Mouse (Mus musculus) limb, embryonic 13.5 days (tissue): ENCODE data around the gene Tox2. TPM values are rescaled to one million over a fixed set of nuclear protein-coding genes. Genes with fewer than 3 reads are reported as not detected.

Source experiments
- ATAC-seq: fragments of 200-750 bp; cut with Nextera tagmentation; 2 replicates; pipeline ENCODE4 v1.8.0; 2017; ENCODE audit warnings: low read depth, moderate number of reproducible peaks, moderate TSS enrichment; ENCODE audit not compliant: low FRiP score
- H3K27ac ChIP-seq: fragments of 300-500 bp; sonication (generic); 2 replicates; pipeline ENCODE4 v1.5.1; 2015; ENCODE audit warnings: inconsistent platforms, mild to moderate bottlenecking, moderate library complexity
- H3K27me3 ChIP-seq: fragments of 300-500 bp; sonication (generic); 2 replicates; pipeline ENCODE4 v1.6.1; 2015; ENCODE audit warnings: mild to moderate bottlenecking, inconsistent platforms
- H3K36me3 ChIP-seq: fragments of 300-500 bp; sonication (generic); 2 replicates; pipeline ENCODE4 v1.6.1; 2015; ENCODE audit warnings: inconsistent platforms, mild to moderate bottlenecking, moderate library complexity
- H3K4me1 ChIP-seq: fragments of 300-500 bp; sonication (generic); 2 replicates; pipeline ENCODE4 v1.6.1; 2015; ENCODE audit warnings: inconsistent platforms
- H3K4me2 ChIP-seq: fragments of 300-500 bp; sonication (generic); replicated peaks from 2 replicates; pipeline ENCODE4 v1.6.1; 2015; ENCODE audit warnings: inconsistent platforms, mild to moderate bottlenecking, moderate library complexity
- H3K4me3 ChIP-seq: fragments of 300-500 bp; sonication (generic); 2 replicates; pipeline ENCODE4 v1.5.1; 2015; ENCODE audit warnings: moderate library complexity, mild to moderate bottlenecking, inconsistent platforms
- H3K9ac ChIP-seq: fragments of 300-500 bp; sonication (generic); 2 replicates; pipeline ENCODE4 v1.6.1; 2015; ENCODE audit warnings: mild to moderate bottlenecking, inconsistent platforms
- H3K9me3 ChIP-seq: fragments of 300-500 bp; sonication (generic); 2 replicates; pipeline ENCODE4 v1.6.1; 2016; ENCODE audit warnings: inconsistent platforms
- WGBS: fragments of 180-500 bp; shearing (Covaris S2); methylation state at CpG from one replicate; pipeline ENCODE4 v1.1.7; 2015; 5-methylcytosine and 5-hydroxymethylcytosine counted together
- polyA plus RNA-seq: library from polyadenylated mRNA; unstranded; fragments of >200 nt; fragmentation: Nextera tagmentation; extraction: Ambion mirVana; gene quantifications from 2 replicates; pipeline ENCODE4 v1.2.1, GENCODE M21; 2015

Tox2 gene
- polyA plus RNA-seq, 1 experiment from 2014 or later: 4.5 TPM

DNA sequence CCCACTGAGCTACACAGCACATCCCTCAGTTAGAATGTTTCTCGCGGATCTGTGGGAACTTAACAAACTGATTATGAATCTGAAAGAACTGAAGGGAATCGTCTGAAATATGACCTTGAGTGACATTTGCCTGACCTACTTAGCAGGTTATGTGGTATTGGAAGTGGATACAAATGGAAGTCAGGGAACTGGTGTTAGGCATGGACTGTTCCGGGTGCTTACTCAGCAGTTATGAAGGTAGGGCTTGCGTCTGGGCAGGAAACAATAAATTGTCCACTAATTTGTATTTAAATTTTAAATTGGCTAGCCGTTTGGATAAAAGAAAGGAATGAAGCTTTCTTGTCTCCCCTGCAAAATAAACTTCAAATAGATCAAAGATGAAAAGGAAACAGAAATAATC lies 10.4 kb upstream of the Tox2 start:
- Histone ChIP-seq H3K27me3 (no peaks in the 10 kb centered on the region), H3K36me3 (no peaks in the 10 kb centered on the region), H3K4me3 (no peak overlapping the region), H3K9me3 (no peaks in the 10 kb centered on the region), H3K9ac (no peak overlapping the region), H3K27ac (no peak overlapping the region), H3K4me2 (no peak overlapping the region), H3K4me1 (peaks cover 38% of the 10 kb centered on the region)
- WGBS: 65% methylated on average over 6 of the region's 6 CpGs
- no peak for ATAC-seq

DNA sequence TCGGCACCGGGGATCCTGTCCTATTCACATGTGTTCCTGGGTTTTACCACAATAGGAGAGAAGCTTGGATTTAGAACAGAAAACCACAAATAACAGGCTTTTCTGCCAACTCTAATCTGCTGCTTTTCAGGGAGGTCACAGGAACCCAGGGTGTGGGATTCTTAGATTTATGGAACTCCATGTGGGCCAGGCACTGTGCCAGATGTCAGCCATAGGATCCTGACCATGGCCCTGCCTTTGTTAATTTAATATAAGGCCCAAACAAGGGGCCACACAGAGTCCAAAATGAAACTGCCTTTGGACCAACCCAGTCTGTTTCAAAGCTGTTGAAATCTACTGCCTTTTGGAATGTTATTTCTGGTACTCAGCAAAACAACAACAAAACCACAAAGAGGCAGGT lies 8.9 kb upstream of the Tox2 start:
- Histone ChIP-seq H3K27me3 (no peaks in the 10 kb centered on the region), H3K27ac (no peak overlapping the region), H3K36me3 (no peaks in the 10 kb centered on the region), H3K4me2 (no peak overlapping the region), H3K9ac (no peak overlapping the region), H3K4me1 (peaks cover 37% of the 10 kb centered on the region), H3K4me3 (no peak overlapping the region), H3K9me3 (no peaks in the 10 kb centered on the region)
- 55% methylated on average over 2 of the region's 2 CpGs for WGBS
- no peak for ATAC-seq

DNA sequence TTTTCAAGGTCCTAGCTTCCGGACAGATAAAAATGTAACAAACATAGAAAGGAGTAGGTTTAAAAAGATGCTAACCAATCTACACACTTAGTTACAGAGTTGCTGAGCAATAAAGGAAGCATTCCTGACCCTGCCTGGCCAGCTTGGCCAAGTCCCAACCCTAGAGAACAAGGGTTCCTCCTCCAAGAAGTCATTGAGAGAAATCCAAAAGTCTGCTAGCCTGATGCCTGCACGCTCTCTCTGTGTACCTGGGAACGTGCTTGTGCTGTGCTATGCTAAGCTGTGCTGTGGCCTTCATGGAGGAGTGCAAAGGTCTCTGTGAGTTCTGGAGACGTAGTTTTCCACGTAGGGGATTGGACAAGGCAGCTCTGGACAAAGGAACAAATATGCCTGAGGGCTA lies 8.4 kb upstream of the Tox2 start:
- Histone ChIP-seq H3K4me1 (peaks cover 32% of the 10 kb centered on the region), H3K9me3 (no peaks in the 10 kb centered on the region), H3K27ac (no peak overlapping the region), H3K4me3 (no peak overlapping the region), H3K9ac (no peak overlapping the region), H3K36me3 (no peaks in the 10 kb centered on the region), H3K4me2 (no peak overlapping the region), H3K27me3 (peaks cover under 1% of the 10 kb centered on the region; the same call in 1 of the 2 replicates)
- 69% methylated on average over 5 of the region's 5 CpGs for WGBS
- ATAC-seq: no peak

DNA sequence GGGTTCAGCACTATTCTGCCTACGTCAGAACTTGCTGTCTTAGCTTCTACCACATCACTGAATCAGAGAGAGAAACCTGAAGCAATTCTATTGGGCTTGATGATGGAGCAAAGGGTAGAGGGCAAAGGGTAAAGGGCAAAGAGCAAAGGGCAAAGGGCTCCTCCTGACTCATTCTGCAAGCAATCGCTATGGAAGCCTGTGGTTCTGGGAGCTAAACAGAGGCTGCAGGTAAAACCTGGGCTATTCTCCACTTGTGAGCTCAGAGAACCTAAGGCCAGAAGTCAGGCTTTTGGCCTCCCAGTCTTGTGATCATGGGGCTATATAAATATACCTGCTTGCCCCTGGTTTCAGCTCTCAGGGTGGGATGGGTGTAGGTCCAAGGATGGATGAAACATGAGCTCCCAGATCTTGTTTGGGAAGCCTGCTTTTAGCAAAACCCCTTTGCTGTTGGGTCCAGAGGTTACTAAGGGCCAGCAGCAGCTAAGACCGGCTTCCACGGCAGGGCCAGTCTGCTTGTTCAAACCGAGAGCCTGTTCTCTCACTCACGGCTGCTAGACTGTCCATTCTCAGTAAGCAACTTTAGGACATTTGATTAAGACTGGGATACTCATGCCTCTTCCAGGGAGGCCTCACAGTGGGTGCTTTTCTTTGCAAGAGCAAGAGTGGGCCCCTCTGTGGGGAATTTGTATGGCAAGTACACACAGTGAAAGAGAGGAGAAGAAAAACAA lies 7.7 kb upstream of the Tox2 start:
- H3K27me3 ChIP-seq: peaks cover 8% of the 10 kb centered on the region; the same call in 1 of the 2 replicates
- no peak overlapping the region for H3K9ac ChIP-seq
- 56% methylated on average over 6 of the region's 6 CpGs for WGBS
- H3K9me3 ChIP-seq: no peaks in the 10 kb centered on the region
- H3K27ac ChIP-seq: no peak overlapping the region
- no peaks in the 10 kb centered on the region for H3K36me3 ChIP-seq
- H3K4me2 ChIP-seq: no peak overlapping the region
- peaks cover 25% of the 10 kb centered on the region for H3K4me1 ChIP-seq
- no peak overlapping the region for H3K4me3 ChIP-seq
- no peak for ATAC-seq

DNA sequence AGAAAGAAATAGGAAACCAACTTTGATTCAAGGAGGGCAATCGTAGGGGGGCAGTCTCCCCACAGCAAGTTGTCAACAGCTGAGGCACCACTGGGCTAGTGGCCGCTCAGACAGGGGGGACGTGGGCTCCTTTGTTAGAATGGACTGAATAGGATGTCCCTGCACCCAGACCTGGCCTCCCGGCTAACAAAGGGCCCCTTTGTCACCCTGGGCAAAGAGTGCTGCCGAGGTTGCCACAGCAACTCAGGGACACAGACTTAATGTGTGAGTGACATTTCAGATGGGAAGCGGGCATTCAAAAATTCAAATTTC lies 7.1 kb upstream of the Tox2 start:
- Histone ChIP-seq H3K9ac (no peak overlapping the region), H3K4me1 (peaks cover 20% of the 10 kb centered on the region), H3K9me3 (no peaks in the 10 kb centered on the region), H3K4me2 (no peak overlapping the region), H3K36me3 (no peaks in the 10 kb centered on the region), H3K27me3 (peaks cover 11% of the 10 kb centered on the region; the same call in 1 of the 2 replicates), H3K27ac (no peak overlapping the region), H3K4me3 (no peak overlapping the region)
- ATAC-seq: no peak
- WGBS: 48% methylated on average over 6 of the region's 6 CpGs

DNA sequence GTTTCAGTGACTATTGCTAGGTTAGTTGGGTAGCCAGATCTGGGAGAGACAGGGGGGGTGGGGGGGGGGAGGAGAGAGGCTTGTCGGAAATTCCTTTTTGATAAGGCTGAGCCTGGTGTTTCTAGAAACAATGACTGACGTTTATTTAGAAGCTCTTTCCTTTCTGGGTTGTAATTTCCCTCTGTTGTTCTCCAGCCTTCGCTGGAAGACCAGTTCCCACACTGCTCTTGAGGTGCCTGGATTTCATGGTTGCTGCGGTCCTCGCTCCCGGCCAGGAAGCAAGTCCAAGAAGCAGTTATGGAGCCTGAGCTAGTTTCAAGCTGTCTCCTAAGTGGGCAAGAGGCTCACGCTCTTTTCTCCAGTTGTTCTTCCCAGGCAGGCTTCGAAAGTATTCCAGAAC lies 1.0 kb upstream of the Tox2 start:
- Histone ChIP-seq H3K9me3 (peaks cover 13% of the 10 kb centered on the region), H3K4me1 (peaks cover 33% of the 10 kb centered on the region), H3K9ac (no peak overlapping the region), H3K4me3 (peak overlapping the region; percentile 54; the same call in 1 of the 2 replicates), H3K27me3 (peaks cover 65% of the 10 kb centered on the region), H3K4me2 (peak overlapping the region; percentile 90), H3K27ac (no peak overlapping the region), H3K36me3 (no peaks in the 10 kb centered on the region)
- 52% methylated on average over 8 of the region's 8 CpGs for WGBS
- ATAC-seq: no peak

DNA sequence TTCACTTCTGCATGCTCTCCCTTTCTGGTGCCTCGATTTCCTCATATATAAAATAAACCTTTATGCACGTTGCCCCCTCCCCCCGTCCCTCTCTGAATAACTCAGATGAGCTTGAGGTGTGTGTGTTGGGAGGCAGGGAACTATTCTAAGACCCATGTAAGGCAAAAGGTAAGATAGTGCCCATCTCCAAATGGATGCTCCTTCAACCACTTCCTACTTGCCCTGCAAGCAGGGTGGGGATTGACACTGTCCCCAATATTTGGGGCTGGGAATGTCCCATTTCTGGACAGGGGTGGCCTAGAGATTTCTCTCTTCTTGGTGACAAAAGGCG lies 407 bp upstream of the Tox2 start:
- Histone ChIP-seq H3K4me1 (peaks cover 33% of the 10 kb centered on the region), H3K27ac (no peak overlapping the region), H3K27me3 (peaks cover 71% of the 10 kb centered on the region), H3K4me3 (peak overlapping the region; percentile 54), H3K36me3 (no peaks in the 10 kb centered on the region), H3K4me2 (peak overlapping the region; percentile 90), H3K9me3 (peaks cover 16% of the 10 kb centered on the region), H3K9ac (peak overlapping the region; percentile 63; the same call in 1 of the 2 replicates)
- 4% methylated on average over 4 of the region's 4 CpGs for WGBS
- ATAC-seq: peak; percentile 7; the same call in 1 of the 2 replicates

DNA sequence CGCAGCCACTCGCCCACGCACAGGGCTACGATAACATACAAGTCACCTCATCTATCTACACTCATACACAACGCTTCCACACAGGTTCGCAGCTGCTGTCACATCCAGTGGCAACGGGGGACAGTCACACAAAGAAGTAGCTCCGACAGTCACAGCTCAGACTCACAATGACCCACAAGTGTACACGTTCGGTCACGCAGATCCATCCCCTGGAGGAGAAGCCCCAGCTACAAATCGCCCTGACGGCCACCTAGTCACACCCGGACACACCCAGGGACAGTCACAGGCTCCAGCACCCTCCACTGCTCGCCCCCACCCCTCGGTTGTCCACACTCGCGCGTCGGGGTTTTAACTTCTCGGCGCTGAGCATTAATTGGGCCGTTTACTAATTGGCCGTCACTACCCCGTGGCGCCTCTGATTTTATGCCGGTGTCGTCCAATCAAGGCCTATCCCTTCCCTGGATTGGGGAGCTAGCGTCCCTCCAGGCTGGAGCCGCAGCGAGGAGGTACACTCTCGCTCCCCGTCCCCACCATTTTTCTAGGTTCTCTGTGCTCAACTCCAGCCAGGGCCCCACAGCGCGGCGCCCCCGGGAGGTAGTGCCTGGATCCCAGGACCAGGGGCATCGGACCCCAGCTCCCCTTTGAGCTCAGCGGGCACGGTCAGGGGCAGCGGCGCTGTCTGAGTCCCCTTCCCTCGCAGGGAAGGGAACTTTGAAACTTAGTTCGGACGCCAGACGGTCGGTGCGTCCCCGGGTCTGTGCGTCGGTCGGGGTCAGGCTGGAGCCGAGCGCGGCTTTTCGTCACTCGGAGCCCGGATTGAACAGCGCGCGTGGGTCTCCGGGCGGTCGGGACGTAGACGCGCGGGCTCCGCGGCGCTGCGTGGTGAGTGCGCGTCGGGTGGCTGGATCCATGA lies 966 bp downstream of the Tox2 start:
- ATAC-seq: no peak
- peaks cover 81% of the 10 kb centered on the region for H3K27me3 ChIP-seq
- H3K4me1 ChIP-seq: peaks cover 41% of the 10 kb centered on the region
- no peak overlapping the region for H3K27ac ChIP-seq
- peak overlapping the region; percentile 64 for H3K9ac ChIP-seq
- H3K9me3 ChIP-seq: peaks cover 16% of the 10 kb centered on the region
- H3K36me3 ChIP-seq: no peaks in the 10 kb centered on the region
- peak overlapping the region; percentile 54 for H3K4me3 ChIP-seq
- peak overlapping the region; percentile 90 for H3K4me2 ChIP-seq
- 2% methylated on average over 75 of the region's 75 CpGs for WGBS

DNA sequence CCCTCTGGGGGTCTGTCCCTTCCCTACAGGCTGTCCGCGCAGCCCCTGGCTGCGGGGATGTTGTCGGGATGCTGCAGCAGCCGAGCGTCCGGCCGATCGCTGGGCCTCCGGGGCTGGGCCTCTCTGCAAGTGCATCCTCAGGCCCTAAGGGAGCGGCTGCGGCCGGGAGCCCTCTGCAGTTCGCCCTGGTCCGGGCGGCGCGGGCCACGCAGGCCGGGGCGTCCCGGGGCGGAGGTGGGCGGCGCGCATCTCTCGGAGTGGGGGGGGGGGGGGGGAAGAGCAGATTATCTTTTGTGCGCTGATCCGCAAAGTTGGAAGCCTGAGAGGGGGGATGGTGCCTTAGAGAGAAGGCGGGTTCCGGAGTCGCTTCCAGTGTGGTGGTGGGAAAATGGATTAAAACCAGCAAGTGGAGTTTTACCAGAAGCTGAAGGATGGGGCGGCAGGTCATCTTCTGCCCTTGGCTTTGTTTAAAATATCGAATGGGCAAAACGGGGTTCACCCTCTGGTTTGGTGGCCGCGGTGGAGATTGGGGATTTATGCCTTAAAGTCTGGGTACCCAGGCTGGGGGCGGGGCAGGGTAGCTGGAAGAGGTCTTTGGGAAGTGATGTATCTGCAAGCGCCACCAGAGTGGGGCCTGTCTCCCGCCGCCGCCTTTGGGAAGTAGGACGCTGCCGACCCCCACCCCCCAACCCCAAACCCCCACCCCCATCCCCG lies 1.8 kb downstream of the Tox2 start:
- no peaks in the 10 kb centered on the region for H3K36me3 ChIP-seq
- no peak overlapping the region for H3K27ac ChIP-seq
- peak overlapping the region; percentile 90 for H3K4me2 ChIP-seq
- peak overlapping the region; percentile 54 for H3K4me3 ChIP-seq
- peaks cover 45% of the 10 kb centered on the region for H3K4me1 ChIP-seq
- under 1% methylated on average over 35 of the region's 45 CpGs for WGBS
- ATAC-seq: no peak
- H3K9me3 ChIP-seq: peaks cover 16% of the 10 kb centered on the region
- H3K27me3 ChIP-seq: peaks cover 82% of the 10 kb centered on the region
- peak overlapping the region; percentile 64 for H3K9ac ChIP-seq

DNA sequence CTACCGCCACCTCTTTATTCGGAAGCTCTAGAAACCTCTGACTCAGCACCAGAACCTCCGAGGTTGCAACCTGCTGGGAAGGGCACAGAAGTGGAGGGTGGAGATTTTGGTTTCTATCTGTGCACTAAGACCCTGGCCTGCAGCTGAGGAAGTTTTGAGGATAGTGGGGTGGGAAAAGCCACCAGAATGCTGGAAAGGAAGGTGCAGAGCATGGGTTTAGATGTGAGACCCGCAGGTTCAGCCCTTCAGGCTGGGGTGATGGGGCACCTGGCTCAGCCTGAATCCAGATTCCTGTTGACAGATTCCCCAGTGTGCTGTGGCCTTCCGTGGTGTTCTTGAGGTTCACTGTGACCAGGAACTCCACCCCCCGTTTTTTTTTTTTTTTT lies 2.3 kb downstream of the Tox2 start:
- ATAC-seq: no peak
- Histone ChIP-seq H3K27ac (no peak overlapping the region), H3K36me3 (no peaks in the 10 kb centered on the region), H3K27me3 (peaks cover 77% of the 10 kb centered on the region), H3K9me3 (peaks cover 16% of the 10 kb centered on the region), H3K9ac (no peak overlapping the region), H3K4me1 (peaks cover 45% of the 10 kb centered on the region), H3K4me3 (peak overlapping the region; percentile 54; the same call in 1 of the 2 replicates), H3K4me2 (peak overlapping the region; percentile 90)
- WGBS: 10% methylated on average over 6 of the region's 6 CpGs

DNA sequence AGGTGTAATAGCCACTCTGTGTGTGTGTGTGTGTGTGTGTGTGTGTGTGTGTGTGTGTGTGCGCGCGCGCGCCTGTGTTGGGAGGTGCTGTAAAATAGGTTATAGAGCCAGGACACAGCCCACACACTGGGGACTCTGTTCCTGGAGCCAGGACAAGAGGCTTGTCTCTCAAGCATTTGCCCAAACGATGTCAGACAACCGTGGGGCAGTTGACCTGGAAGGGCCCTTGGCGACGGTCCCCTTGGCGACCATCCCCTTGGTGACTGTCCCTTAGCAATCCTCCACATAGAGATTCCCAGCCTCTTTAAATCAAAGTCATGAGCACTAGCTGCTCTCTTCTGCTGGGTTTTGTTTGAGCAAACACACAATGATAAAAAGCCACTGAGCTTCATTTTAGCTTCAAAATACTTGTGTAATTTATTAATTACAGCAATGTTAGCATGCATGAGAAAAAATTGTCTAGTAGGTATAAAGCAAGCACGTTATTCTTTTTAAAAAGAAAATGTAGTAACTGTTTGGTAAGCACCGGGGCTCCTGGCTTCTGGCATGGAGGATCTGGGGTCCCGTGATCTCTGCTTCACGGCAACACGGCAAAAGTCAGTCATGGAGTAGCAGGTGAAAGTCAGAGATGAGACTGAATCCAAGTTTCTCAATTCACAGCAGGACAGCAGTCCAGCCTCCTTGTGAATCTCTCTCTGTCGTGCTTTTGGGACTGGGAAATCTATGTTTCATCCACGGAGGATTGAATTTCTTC lies 3.0 kb downstream of the Tox2 start:
- H3K36me3 ChIP-seq: no peaks in the 10 kb centered on the region
- no peak overlapping the region for H3K4me3 ChIP-seq
- ATAC-seq: no peak
- WGBS: 53% methylated on average over 17 of the region's 17 CpGs
- H3K27me3 ChIP-seq: peaks cover 76% of the 10 kb centered on the region
- H3K4me2 ChIP-seq: no peak overlapping the region
- H3K9ac ChIP-seq: no peak overlapping the region
- H3K9me3 ChIP-seq: peaks cover 15% of the 10 kb centered on the region
- no peak overlapping the region for H3K27ac ChIP-seq
- peaks cover 45% of the 10 kb centered on the region for H3K4me1 ChIP-seq
